18 mouse cellular contexts compared by ENCODE assay signal in the genomic region with DNA sequence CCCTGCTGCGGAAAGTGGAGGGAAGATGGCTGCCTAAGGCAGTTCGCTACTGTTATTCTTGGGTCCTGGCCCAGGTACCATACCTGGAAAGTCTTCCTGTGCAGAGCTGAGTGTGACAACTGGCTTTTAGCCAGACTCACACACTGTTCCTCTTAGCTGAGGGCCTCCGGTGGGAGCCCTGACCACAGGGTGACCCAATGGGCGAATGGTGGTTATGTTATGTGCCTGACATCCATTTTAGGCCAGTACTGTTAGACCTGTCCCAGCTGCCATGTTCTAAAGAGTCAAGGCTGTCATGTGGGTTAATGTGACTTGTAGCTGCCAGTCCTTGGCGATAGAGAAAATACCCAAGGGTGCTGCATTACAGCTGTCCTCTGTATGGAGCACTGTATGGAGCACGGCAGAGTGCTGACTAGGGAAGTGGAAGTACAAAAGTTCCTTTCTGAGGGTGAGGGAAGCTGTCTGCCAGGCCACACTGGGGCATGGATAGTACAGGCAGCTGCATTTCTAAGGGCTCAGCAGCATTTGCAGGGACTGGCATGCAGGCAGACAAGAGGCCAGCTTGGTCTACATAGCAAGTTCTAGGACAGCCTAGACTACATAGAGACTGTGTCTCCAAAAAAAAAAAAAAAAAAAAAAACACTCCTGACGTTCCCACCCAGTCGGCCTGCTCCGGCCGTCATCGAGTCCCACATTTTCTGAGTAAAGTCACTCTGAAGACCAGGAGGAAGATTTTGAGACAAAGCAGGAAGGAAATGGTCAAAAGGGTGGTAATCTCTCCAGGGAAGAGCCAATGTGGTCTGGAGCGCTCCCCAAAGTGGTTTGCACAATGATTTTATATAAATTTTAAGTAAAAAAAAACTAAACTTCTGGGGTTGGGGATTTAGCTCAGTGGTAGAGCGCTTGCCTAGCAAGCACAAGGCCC. TPM values are rescaled to one million over a fixed set of nuclear protein-coding genes. Genes with fewer than 3 reads are reported as not detected.
DNase-seq lines count a peak whose midpoint lies in the region; ATAC-seq and TF ChIP-seq lines count a peak whose summit lies in the region.
"Had no signal": no experiment of that assay in that cellular context is flagged by ENCODE, and none has a peak within 500 bp of the region (broad histone marks: within the 10 kb centered on the region; RNA-seq: fewer than 3 reads in every experiment).

No protein-coding gene starts in this region.

- H3K4me1 ChIP-seq in limb, embryonic 14.5 days (ENCODE audit: control insufficient read depth, insufficient read depth, low read length) = no peaks in the 10 kb centered on the region; the same call in 1 of the 2 replicates
- H3K4me1 ChIP-seq in megakaryocyte, embryonic 14.5 days = peaks cover 21% of the 10 kb centered on the region
- H3K4me1 ChIP-seq: embryonic facial prominence, embryonic 13.5 days; heart, embryonic 10.5 days; hindbrain, embryonic 15.5 days; midbrain, embryonic 13.5 days had no signal

- ATAC-seq in limb, embryonic 14.5 days (ENCODE audit: low FRiP score, low read depth) = peak; percentile 50; the same call in 1 of the 2 replicates
- ATAC-seq: intestine, embryonic 16.5 days; midbrain, embryonic 13.5 days had no signal

- TF ChIP-seq POLR2A in limb, embryonic 14.5 days (IDR thresholded peaks at IDR 0.05; ENCODE audit: borderline replicate concordance, extremely low read depth, insufficient read depth, insufficient read length) = no peak

- no peak overlapping the region for H3K4me3 ChIP-seq in limb, embryonic 14.5 days (replicated peaks; ENCODE audit: low read length)
- peak overlapping the region; percentile 28 for H3K4me3 ChIP-seq in megakaryocyte, embryonic 14.5 days (replicated peaks)
- H3K4me3 ChIP-seq: embryonic facial prominence, embryonic 13.5 days; gastrocnemius, adult 2 months; heart, embryonic 10.5 days; hindbrain, embryonic 15.5 days; midbrain, embryonic 13.5 days had no signal

- no peaks in the 10 kb centered on the region for H3K27me3 ChIP-seq in limb, embryonic 14.5 days (ENCODE audit: control insufficient read depth, insufficient read depth, low read length)
- H3K27me3 ChIP-seq in megakaryocyte, embryonic 14.5 days (replicated peaks) = no peaks in the 10 kb centered on the region
- H3K27me3 ChIP-seq: embryonic facial prominence, embryonic 13.5 days; hindbrain, embryonic 15.5 days; midbrain, embryonic 13.5 days had no signal

- DNase-seq in kidney, adult 11 months = peak; percentile 19
- DNase-seq in kidney, postnatal 10 days = no peak
- peak; percentile 27 for DNase-seq in A20 (ENCODE audit: low read depth, low spot score)
- no peak for DNase-seq in limb, embryonic 14.5 days (ENCODE audit: low spot score)
- DNase-seq in gastrocnemius, postnatal 10 days = no peak
- no peak for DNase-seq in frontal cortex, postnatal 14 days (ENCODE audit: low spot score in 2 of 2)
- DNase-seq: adrenal gland, postnatal 36 days; cerebellum, adult 8-10 months; gastrocnemius, adult 2 months; lung, adult 18-20 months; lung, postnatal 4 days; thymus, adult 2 months had no signal

- 0 out of 2 replicates have a peak overlapping the region, but pooled peaks have one; percentile 33 for H3K27ac ChIP-seq in limb, embryonic 14.5 days (replicated peaks; ENCODE audit: low read depth, low read length)
- H3K27ac ChIP-seq: embryonic facial prominence, embryonic 13.5 days; gastrocnemius, adult 2 months; heart, embryonic 10.5 days; hindbrain, embryonic 15.5 days; midbrain, embryonic 13.5 days had no signal

- H3K9ac ChIP-seq in limb, embryonic 14.5 days (ENCODE audit: low read depth, low read length, severe bottlenecking) = no peak overlapping the region
- H3K9ac ChIP-seq: embryonic facial prominence, embryonic 13.5 days; hindbrain, embryonic 15.5 days; midbrain, embryonic 13.5 days had no signal

- 79% methylated on average over 13 of the region's 13 CpGs for WGBS in limb, embryonic 14.5 days

- H3K9me3 ChIP-seq in limb, embryonic 14.5 days (ENCODE audit: control insufficient read depth, low read length) = no peaks in the 10 kb centered on the region
- no peaks in the 10 kb centered on the region for H3K9me3 ChIP-seq in megakaryocyte, embryonic 14.5 days
- H3K9me3 ChIP-seq: embryonic facial prominence, embryonic 13.5 days; heart, embryonic 10.5 days; hindbrain, embryonic 15.5 days; midbrain, embryonic 13.5 days had no signal

- H3K36me3 ChIP-seq in limb, embryonic 14.5 days (ENCODE audit: control insufficient read depth, insufficient read depth, low read length) = peaks cover 50% of the 10 kb centered on the region
- peaks cover 70% of the 10 kb centered on the region for H3K36me3 ChIP-seq in megakaryocyte, embryonic 14.5 days (replicated peaks; ENCODE audit: low read length)

- H3K4me2 ChIP-seq in limb, embryonic 14.5 days (replicated peaks; ENCODE audit: low read depth, low read length, severe bottlenecking) = no peak overlapping the region
- H3K4me2 ChIP-seq: embryonic facial prominence, embryonic 13.5 days; hindbrain, embryonic 15.5 days; midbrain, embryonic 13.5 days had no signal

RNA-seq across cellular contexts. Expression of gene Bnip3, which starts 23.7 kb away (rescaled TPM):
- 51.5 and 64.5 TPM in 2 replicates for polyA plus RNA-seq in limb, embryonic 14.5 days (2012; rRNA removed)
- 92.1 and 96.0 TPM in 2 replicates for polyA plus RNA-seq in limb, embryonic 14.5 days (2014; fragmentation: Nextera tagmentation; extraction: Ambion mirVana)
- polyA plus RNA-seq in megakaryocyte, embryonic 14.5 days (2012; ENCODE audit: insufficient read depth, low replicate concordance) = 65.9 and 129 TPM in 2 replicates
- 10 to 100 TPM; 77.2 to 79.1 TPM for total RNA-seq in gastrocnemius, postnatal 10 days (2021)

RNA-seq across cellular contexts. Expression of gene Mapk1ip1, which starts 39.6 kb away (rescaled TPM):
- 39.4 and 57.2 TPM in 2 replicates for polyA plus RNA-seq in limb, embryonic 14.5 days (2012; rRNA removed)
- 11.4 and 14.3 TPM in 2 replicates for polyA plus RNA-seq in limb, embryonic 14.5 days (2014; fragmentation: Nextera tagmentation; extraction: Ambion mirVana)
- polyA plus RNA-seq in megakaryocyte, embryonic 14.5 days (2012; ENCODE audit: insufficient read depth, low replicate concordance) = 6.0 and 7.6 TPM in 2 replicates
- total RNA-seq in gastrocnemius, postnatal 10 days (2021) = 10 to 100 TPM; 13.5 to 14.7 TPM

RNA-seq across cellular contexts. Expression of gene Ppp2r2d, which starts 39.7 kb away (rescaled TPM):
- 43.8 and 48.7 TPM in 2 replicates for polyA plus RNA-seq in limb, embryonic 14.5 days (2012; rRNA removed)
- polyA plus RNA-seq in limb, embryonic 14.5 days (2014; fragmentation: Nextera tagmentation; extraction: Ambion mirVana) = 40.9 and 44.8 TPM in 2 replicates
- polyA plus RNA-seq in megakaryocyte, embryonic 14.5 days (2012; ENCODE audit: insufficient read depth, low replicate concordance) = 12.9 and 22.7 TPM in 2 replicates
- total RNA-seq in gastrocnemius, postnatal 10 days (2021) = 10 to 100 TPM; 32.5 TPM

RNA-seq across cellular contexts. Expression of gene Jakmip3, which starts 54.9 kb away (rescaled TPM):
- polyA plus RNA-seq in limb, embryonic 14.5 days (2012; rRNA removed) = 1.4 TPM in 2 replicates
- 0.37 and 0.48 TPM in 2 replicates for polyA plus RNA-seq in limb, embryonic 14.5 days (2014; fragmentation: Nextera tagmentation; extraction: Ambion mirVana)
- polyA plus RNA-seq in megakaryocyte, embryonic 14.5 days (2012; ENCODE audit: insufficient read depth, low replicate concordance) = not detected in 2 replicates
- total RNA-seq in gastrocnemius, postnatal 10 days (2021) = under 1 TPM in 1 of 2 experiments, not detected in 1; 0.16 TPM

Comparison
In these comparisons a context has a peak if more than half of its experiments do, and no peak if none do; other contexts are left out.
1. DNase-seq: peak in kidney, adult 11 months (single experiment) and A20 (single experiment); none in kidney, postnatal 10 days (single experiment), limb, embryonic 14.5 days (single experiment), gastrocnemius, postnatal 10 days (single experiment) and frontal cortex, postnatal 14 days (0 of 2).